In genomic region chr2:130291434-130291833, GRCm38 (mm10) we compare ENCODE assay signal across 8 mouse cellular contexts. TPM values are rescaled to one million over a fixed set of nuclear protein-coding genes. Genes with fewer than 3 reads are reported as not detected.
DNase-seq lines count a peak whose midpoint lies in the region; ATAC-seq and TF ChIP-seq lines count a peak whose summit lies in the region.
"Had no signal": no experiment of that assay in that cellular context is flagged by ENCODE, and none has a peak within 500 bp of the region (broad histone marks: within the 10 kb centered on the region; RNA-seq: fewer than 3 reads in every experiment).

No protein-coding gene starts in this region.

- H3K9me3 ChIP-seq in lung, embryonic 16.5 days (ENCODE audit: control insufficient read depth, low read length), result no peaks in the 10 kb centered on the region

- peaks cover 3% of the 10 kb centered on the region; the same call in 1 of the 2 replicates for H3K4me1 ChIP-seq in bone marrow macrophage, adult 2 months (ENCODE audit: control insufficient read depth, insufficient read depth, low read length)
- H3K4me1 ChIP-seq in lung, embryonic 16.5 days (replicated peaks; ENCODE audit: control insufficient read depth, insufficient read depth, low read length), result peaks cover 11% of the 10 kb centered on the region; the same call in 1 of the 2 replicates

- H3K27me3 ChIP-seq in lung, embryonic 16.5 days (ENCODE audit: control insufficient read depth, insufficient read depth, low read depth, low read length), result peaks cover 27% of the 10 kb centered on the region

- peak; percentile 31; the same call in 1 of the 2 replicates for TF ChIP-seq CTCF in bone marrow macrophage, adult 2 months (IDR thresholded peaks at IDR 0.05; ENCODE audit: low read depth, low read length)

- DNase-seq in MN1 (ENCODE audit: low spot score), result peak; percentile 92
- peak; percentile 48 to 74 for DNase-seq in heart, postnatal 14 days
- peak; percentile 19 for DNase-seq in large intestine, adult 2 months (ENCODE audit: low read depth, low spot score)
- peak; percentile 77 for DNase-seq in retina, postnatal 7 days (ENCODE audit: low read depth, low spot score)

- 8% methylated on average over 8 of the region's 8 CpGs for WGBS in large intestine, adult 2 months
- WGBS in lung, embryonic 16.5 days, result 4% methylated on average over 8 of the region's 8 CpGs

- no peak overlapping the region for H3K27ac ChIP-seq in bone marrow macrophage, adult 2 months (ENCODE audit: insufficient read depth, low read depth, low read length)
- H3K27ac ChIP-seq in lung, embryonic 16.5 days (ENCODE audit: low read length), result no peak overlapping the region
- H3K27ac ChIP-seq: macrophage had no signal

- no peak overlapping the region for H3K9ac ChIP-seq in lung, embryonic 16.5 days (ENCODE audit: low read length)

- H3K4me3 ChIP-seq in bone marrow macrophage, adult 2 months (ENCODE audit: insufficient read depth, low read length), result no peak overlapping the region
- no peak overlapping the region for H3K4me3 ChIP-seq in lung, embryonic 16.5 days (ENCODE audit: low read length)

- intact Hi-C loops in heart, postnatal 14 days (cut with DNase I), result loop anchor here (1.0 kb wide), 1 partner anchor 120 kb away; no protein-coding TSS in a partner anchor

- TF ChIP-seq POLR2A in bone marrow macrophage, adult 2 months (IDR thresholded peaks at IDR 0.05; ENCODE audit: borderline replicate concordance, low read depth, low read length), result no peak

- H3K4me2 ChIP-seq in lung, embryonic 16.5 days (ENCODE audit: low read depth, low read length), result no peak overlapping the region

- no peaks in the 10 kb centered on the region for H3K36me3 ChIP-seq in lung, embryonic 16.5 days (ENCODE audit: control insufficient read depth, insufficient read depth, low read length)

- ATAC-seq in erythroid progenitor cell, adult 5-6 weeks (replicated peaks; ENCODE audit: low FRiP score, poor library complexity, severe bottlenecking), result peak; percentile 65; the same call in 1 of the 2 replicates
- ATAC-seq in lung, embryonic 16.5 days (ENCODE audit: low read depth), result 0 out of 2 replicates have a peak, but pooled peaks have one; percentile 13

RNA-seq across cellular contexts. Expression of gene Ebf4, which starts 3.5 kb away (rescaled TPM):
- polyA plus RNA-seq in bone marrow macrophage, adult 2 months (2012; ENCODE audit: insufficient read depth, insufficient read length, missing spikeins), result not detected in 2 replicates
- total RNA-seq in erythroid progenitor cell, adult 5-6 weeks (2015; ENCODE audit: low replicate concordance), result not detected in 2 replicates
- 0.64 TPM in 1 of 2 replicates, not detected in the other for total RNA-seq in erythroid progenitor cell, adult 5-6 weeks (2017; ENCODE audit: low replicate concordance)
- total RNA-seq in heart, postnatal 14 days (2021), result 1 to 10 TPM in 1 of 2 experiments, under 1 TPM in 1; 0.68 to 1.1 TPM
- 0.63 and 1.0 TPM in 2 replicates for polyA plus RNA-seq in large intestine, adult 2 months (2012; rRNA removed)
- 0.96 and 0.97 TPM in 2 replicates for polyA plus RNA-seq in lung, embryonic 16.5 days (2015; fragmentation: Nextera tagmentation; extraction: Ambion mirVana)
- polyA plus RNA-seq: macrophage had no signal

RNA-seq across cellular contexts. Expression of gene Idh3b, which starts 7.1 kb away (rescaled TPM):
- polyA plus RNA-seq in bone marrow macrophage, adult 2 months (2012; ENCODE audit: insufficient read depth, insufficient read length, missing spikeins), result 162 and 179 TPM in 2 replicates
- 64.6 and 87.9 TPM in 2 replicates for total RNA-seq in erythroid progenitor cell, adult 5-6 weeks (2015; ENCODE audit: low replicate concordance)
- total RNA-seq in erythroid progenitor cell, adult 5-6 weeks (2017; ENCODE audit: low replicate concordance), result 21.9 and 47.5 TPM in 2 replicates
- 100 to 1,000 TPM; 678 to 685 TPM for total RNA-seq in heart, postnatal 14 days (2021)
- polyA plus RNA-seq in large intestine, adult 2 months (2012; rRNA removed), result 224 and 301 TPM in 2 replicates
- 152 and 161 TPM in 2 replicates for polyA plus RNA-seq in lung, embryonic 16.5 days (2015; fragmentation: Nextera tagmentation; extraction: Ambion mirVana)

RNA-seq across cellular contexts. Expression of gene Nop56, which starts 17.2 kb away (rescaled TPM):
- 46.4 and 51.8 TPM in 2 replicates for polyA plus RNA-seq in bone marrow macrophage, adult 2 months (2012; ENCODE audit: insufficient read depth, insufficient read length, missing spikeins)
- 125 and 137 TPM in 2 replicates for total RNA-seq in erythroid progenitor cell, adult 5-6 weeks (2015; ENCODE audit: low replicate concordance)
- 121 and 150 TPM in 2 replicates for total RNA-seq in erythroid progenitor cell, adult 5-6 weeks (2017; ENCODE audit: low replicate concordance)
- 10 to 100 TPM; 35.0 to 36.9 TPM for total RNA-seq in heart, postnatal 14 days (2021)
- 57.1 and 75.1 TPM in 2 replicates for polyA plus RNA-seq in large intestine, adult 2 months (2012; rRNA removed)
- polyA plus RNA-seq in lung, embryonic 16.5 days (2015; fragmentation: Nextera tagmentation; extraction: Ambion mirVana), result 216 and 233 TPM in 2 replicates

Comparison
In these comparisons a context has a peak if more than half of its experiments do, and no peak if none do; other contexts are left out.
1. DNase-seq: peak in every context shown above with its lines; median percentile 92 in MN1; 77 in retina, postnatal 7 days; 61 in heart, postnatal 14 days; 19 in large intestine, adult 2 months.